Mouse (Mus musculus) erythroid progenitor cell, adult 5-6 weeks (primary cell): ENCODE measurements around the gene Ift22. TPM values are rescaled to one million over a fixed set of nuclear protein-coding genes. Genes with fewer than 3 reads are reported as not detected.
"Not testable (repeated sequence)": the region's sequence is repeated elsewhere in the genome, so short reads cannot be mapped to it uniquely, and the experiment has no call there.

Source experiments
- ATAC-seq: replicated peaks from 2 replicates; pipeline ENCODE4 v1.8.0; 2016; ENCODE audit warnings: moderate number of reproducible peaks, mild to moderate bottlenecking, moderate TSS enrichment, inconsistent platforms; ENCODE audit not compliant: poor library complexity, low FRiP score, severe bottlenecking
- total RNA-seq, 2 experiments: library from RNA; stranded (forward) in 1 of 2; stranded (reverse) in 1 of 2; fragments of 150-400 nt in 1 of 2; fragments of 186-747, 209-891 nt in 1 of 2; gene quantifications; 2 replicates each; pipeline versions ENCODE4 v1.2.3 to v1.2.4; 2015 to 2017; ENCODE audit warnings: low replicate concordance in 2 of 2

Ift22 gene
- total RNA-seq, 2 experiments from 2014 or later = 0.15 to 28.5 TPM

DNA sequence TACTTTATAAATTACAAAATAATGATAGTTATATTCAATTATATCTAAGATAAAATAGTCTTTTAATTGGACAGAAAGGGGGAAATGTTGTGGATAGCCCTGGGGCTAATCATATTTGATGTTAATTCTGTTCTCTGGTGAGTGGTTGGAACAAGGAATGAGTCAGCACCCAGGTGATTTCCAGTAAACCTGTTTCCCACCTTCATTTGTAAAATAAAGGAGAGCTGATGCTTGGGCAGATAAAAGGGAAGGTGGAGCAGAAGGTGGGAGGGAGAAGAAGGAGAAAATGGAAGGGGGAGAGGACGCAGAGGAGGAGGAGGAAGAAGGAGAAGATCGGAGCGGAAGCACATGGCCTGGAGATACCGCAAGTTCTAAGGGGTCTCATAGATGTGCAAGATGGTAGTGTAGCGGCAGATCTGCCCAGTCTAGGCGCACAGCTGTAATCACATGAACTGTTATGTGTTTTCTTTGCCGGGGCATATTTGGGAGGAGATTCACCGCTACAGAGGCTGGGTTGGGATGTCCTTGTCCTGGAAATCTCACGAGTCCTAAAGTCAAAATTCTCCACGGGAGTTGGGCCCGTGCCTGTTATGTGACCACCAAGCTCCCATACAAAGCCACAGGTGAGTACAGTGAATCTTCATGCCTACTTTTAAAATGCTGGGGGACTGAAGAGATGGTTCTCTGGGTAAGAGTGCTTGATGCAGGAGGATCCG, 33.1 kb downstream of the Ift22 start:
- ATAC-seq = no peak

DNA sequence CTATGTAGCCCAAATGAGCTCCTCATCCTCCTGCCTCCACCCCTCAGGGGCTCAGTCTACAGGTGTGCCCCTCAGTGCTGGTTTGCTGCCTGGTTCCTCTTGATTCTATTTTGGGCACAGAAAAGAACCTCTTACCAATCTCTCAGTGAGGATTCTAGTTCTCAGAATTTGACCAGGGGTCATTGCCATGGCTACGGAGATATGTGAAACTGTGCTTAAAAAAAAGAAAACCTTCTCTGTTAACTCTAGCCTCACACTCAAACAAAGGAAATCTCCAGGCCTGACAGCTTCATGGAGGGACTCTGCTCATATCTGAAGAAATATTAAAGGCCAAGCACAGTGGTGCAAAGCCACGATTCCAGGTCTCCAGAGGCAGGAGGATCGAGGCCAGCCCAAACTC, 34.8 kb downstream of the Ift22 start:
- no peak for ATAC-seq

DNA sequence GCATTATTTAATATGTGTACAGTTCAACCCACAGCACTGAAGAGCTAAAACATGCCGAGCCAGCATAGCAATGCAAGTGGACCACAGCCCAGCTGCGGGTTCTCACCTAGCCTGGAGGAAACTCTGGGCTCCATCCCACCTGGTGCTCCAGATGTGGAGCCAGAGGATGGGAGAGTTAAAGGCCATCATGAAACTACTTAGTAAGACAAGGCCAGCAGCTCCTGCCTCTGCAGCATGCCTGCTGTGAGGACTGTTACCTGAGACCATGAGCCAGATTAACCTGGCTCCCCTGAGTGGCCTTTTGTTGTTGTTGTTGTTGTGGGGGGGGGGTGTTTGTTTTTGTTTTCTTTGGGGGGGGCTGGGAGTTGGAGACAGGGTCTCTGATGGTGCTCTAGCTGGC, 35.4 kb downstream of the Ift22 start:
- ATAC-seq = no peak

DNA sequence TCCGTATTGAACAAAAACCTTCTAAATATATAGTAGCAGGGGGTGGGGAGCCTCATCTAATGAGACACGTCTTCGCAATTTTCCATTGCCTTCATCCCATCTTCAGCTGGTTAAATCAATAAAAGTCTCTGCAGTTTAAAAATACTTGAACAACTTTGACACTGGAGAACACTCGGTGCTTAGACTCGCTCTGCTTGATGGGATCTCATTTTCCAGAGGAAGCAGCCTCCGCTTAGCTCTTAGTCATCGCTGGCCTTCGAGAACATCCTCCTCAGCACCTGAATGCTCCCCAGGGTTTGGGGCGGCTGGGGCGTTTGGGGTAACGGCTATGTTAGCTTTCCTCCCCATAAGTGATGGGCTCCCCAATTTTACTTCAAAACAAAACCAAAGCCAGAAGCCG, 37.1 kb downstream of the Ift22 start:
- no peak for ATAC-seq

DNA sequence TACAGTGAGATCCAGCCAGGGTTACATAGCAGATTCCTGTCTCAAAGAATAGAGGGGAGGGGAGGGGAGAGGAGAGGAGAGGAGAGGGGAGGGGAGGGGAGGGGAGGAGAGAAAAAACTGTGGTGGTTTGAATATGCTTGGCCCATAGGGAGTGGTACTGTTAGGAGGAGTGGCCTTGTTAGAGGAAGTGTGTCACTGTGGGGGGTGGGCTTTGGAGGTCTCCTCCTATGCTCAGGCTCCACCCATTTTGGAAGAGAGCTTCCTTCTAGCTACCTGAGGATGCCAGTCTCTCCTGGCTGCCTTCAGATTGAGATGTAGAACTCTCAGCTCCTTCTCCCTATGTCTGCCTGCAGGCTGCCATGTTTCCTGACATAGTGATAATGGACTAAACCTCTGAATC, 39.9 kb downstream of the Ift22 start:
- ATAC-seq = no peak

DNA sequence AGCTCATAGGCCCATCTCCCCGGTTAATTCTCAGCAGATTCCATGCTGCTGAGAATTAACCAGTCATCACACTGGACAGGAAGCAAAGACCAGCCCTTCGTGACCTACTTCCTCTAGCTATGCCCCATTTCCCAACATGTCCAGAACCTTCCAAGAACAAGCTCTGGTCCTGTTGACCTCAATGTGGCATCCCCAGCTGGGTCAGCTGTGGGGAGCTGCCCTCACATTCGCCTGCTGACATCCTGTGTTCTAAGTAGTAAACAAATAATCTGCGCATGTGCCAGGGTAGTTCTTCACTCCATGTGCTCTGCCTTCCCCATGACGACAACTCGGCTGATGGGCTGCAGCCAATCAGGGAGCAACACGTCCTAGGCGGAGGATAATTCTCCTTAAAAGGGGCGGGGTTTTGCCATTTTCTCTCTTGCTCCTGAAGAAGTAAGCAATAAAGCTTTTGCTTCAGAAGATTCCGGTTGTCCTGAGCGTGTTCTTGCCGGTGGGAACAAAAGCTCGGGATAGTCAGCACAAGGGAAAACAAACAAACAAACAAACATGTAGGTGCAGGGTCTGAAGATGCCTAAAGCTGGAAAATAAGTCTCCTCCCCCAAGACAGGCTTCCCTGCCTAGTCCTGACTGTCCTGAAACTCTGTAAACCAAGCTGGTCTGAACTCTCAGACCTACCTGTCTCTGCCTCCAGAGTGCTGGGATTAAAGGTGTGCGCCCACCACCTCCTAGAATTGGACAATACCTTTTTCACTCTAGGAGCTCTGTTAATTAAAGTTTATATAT, 41.8 kb downstream of the Ift22 start:
- not testable (repeated sequence) for ATAC-seq

DNA sequence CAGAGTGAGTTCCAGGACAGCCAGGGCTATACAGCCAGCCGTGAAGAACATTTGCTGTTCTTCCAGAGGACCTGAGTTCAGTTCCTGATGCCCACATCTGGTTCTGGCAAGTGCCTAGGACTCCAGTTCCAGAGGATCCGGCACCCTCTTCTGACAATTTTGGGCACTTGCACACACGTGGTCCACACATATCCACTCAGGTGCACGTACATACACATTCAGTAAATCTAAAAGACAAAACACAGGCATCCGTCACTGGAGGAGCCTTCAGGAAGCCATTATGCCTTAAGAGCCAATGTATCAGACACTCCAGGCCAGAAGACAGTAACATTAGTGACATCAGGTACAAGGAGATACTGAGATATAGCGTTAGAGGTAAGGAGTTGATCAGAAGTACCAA, 42.6 kb downstream of the Ift22 start:
- no peak for ATAC-seq

DNA sequence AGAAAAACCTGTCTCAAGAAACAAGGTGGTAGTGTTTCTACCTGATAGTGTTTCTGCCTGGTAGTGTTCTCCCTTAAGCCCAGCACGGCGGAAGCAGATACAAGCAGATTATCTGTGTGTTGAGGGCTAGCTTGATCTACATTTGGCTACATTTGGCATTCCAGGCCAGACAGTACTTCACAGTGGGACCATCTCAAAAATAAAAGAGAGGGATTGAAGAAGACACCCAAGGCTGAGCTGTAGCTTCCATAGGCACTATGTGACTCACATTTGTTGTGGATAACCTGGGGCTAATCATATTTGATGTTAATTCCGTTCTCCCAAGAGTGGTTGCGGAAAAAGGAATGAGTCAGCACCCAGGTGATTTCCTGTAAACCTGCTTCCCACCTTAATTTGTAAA, 44.2 kb downstream of the Ift22 start:
- ATAC-seq = no peak

DNA sequence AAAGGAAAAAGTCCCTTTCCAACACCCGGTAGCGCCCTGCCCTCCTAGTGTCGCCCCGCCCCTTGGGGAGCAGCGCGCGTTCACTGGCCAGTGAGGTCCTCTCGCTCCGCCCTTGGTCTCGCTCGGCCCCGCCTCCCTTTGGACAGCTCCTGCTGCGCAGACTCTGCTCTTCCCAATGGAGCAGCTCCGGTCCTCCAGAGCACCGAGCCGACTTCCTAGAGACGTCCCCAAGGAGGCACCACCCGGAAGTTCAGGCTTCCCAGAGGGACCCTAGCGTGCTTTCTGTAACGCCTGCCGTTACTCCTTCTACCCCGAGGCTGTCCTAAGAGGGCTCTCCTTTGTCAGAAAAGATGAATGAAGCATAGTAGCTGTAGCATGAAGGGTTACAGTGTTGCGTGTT, 45.1 kb downstream of the Ift22 start, which contains the start of gene Fis1:
TSS of gene Fis1 (plus strand) at position 261 of the 400 bp plus-strand sequence.
- ATAC-seq = peak; percentile 100

DNA sequence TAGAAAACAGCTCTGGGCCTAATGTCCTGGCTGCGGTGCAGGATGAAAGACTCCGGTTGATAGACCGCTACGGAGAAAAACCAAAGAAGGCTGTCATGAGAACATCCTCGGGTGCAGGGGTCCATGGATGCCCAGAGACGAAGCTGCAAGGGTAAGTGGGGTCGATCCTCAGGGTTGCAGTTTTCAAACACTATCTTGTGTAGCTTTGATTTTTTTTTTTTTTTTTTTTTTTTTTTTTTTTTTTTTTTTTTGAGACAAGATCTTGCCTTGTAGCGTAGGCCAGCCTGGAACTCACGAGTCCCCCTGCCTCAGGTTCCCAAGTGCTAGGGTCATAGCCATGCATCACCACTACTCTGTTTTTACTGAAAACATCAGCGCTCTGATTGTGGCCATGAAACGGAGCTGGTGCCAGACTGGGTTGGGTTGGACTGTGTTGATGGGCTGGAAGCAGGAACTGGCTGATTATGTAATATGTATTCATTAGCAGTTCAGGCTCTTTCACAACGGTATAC, 45.5 kb downstream of the Ift22 start:
- ATAC-seq = no peak; the same call in 1 of the 2 replicates

DNA sequence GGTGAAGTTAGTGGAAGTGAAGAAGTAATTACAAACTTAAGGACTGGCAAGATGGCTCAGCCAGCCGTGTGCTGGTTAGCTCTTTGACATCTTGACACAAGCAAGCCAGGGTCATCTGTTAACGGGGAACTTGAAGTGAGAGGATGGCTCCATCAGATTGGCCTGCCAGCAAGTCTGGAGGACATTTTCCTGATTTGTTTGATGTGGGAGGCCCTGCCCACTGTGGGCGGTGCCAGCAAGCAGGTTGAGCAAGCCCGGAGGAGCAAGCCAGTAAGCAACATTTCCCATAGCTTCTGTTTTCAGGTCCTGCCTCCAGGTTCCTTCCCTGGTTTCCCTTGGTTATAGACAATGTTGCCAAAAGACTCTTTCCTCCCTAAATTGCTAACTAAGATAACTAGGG, 47.7 kb downstream of the Ift22 start:
- ATAC-seq = no peak

DNA sequence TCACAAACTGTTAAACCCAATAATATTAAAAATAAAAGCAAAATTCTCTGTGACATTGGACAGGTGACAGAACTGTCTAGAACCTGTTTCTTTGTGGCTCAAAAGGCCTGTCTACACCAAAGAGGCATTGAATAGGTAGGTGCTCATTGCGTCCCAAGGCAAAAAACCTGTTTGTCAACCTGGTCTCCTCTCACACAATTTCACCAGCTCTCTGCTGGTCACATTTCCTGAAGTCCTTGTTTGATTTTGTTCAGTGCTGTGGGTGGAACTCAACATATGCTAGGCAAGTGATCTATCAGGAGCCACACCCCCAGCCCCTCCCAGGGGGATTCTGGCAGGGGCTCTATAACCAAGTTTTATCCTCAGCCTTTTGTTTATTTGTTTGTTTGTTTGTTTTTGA, 49.3 kb downstream of the Ift22 start:
- ATAC-seq = no peak

DNA sequence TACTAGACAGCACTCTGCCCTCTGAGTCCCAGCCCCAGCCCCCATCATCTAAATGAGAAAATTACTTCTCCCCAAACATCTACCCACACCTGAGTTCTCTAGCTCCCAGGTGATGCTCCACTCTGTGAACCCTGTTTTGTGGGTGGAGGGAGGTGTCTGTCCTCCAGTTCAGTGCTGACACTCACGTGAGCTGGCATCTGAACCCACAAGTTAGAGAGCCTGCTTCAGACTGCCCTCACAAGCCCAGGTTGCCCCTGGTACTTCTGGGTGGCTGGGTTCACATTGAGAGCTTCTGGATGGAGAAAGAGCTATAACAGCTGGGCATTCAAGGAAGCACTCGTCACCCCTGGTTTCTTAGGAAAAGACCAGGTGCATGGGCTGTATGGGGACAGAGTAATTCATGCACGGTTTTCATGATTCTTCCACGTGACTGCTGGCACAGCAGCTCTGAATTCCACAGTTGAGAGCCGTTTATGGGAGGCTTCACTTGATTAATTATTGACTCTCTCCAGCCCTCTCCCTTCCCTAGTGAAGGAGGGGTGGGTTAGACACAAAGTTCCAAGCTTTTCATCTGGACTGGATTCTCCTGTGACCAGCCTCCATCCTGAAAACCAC, 51.1 kb downstream of the Ift22 start:
- no peak for ATAC-seq

DNA sequence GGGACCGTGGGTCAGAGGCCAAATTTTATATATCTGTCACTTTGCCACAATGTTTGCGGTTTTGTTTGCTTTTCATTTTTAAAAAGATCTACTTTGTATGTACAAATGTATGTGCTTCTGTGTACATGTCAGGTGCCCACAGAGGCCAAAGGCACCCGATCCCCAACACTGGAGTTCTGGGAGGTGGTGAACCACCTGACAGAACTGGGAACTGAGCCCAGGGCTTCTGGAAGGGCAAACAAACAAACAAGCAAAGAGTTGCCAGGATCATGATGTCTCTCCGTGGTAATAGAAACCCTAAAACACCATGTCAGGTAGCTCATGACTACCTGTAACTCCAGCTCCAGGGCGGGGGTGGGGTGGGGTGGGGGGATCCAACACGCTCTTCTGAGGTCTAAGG, 52.1 kb downstream of the Ift22 start:
- no peak for ATAC-seq

DNA sequence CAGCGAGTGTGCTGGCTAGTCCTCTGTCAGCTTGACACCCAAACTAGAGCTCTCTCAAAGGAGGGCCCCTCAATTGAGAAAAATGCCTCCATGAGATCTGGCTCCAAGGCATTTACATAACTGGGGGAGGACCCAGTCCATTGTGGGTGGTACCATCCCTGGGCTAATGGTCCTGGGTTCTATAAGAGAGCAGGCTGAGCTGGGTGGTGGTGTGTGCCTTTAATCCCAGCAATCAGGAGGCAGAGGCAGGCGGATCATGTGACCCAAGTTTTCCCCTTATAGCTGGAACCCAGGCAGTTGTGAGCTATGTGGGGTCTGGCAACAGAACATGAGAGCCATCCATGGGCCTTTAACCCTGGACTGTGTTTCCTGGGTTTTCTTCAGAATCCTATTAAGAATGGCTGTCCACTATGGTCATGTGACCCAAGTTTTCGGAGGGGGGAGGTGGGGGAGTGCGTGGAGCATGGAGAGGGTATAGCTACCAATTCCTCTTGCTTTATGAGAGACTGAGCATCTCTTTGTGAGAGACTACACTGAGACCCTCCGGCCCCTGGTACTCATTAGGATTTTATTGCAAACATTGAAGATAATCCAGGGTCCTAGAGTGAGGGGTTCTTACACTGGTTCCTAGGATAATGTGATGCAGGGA, 53.5 kb downstream of the Ift22 start:
- ATAC-seq = peak; percentile 1; the same call in 1 of the 2 replicates

DNA sequence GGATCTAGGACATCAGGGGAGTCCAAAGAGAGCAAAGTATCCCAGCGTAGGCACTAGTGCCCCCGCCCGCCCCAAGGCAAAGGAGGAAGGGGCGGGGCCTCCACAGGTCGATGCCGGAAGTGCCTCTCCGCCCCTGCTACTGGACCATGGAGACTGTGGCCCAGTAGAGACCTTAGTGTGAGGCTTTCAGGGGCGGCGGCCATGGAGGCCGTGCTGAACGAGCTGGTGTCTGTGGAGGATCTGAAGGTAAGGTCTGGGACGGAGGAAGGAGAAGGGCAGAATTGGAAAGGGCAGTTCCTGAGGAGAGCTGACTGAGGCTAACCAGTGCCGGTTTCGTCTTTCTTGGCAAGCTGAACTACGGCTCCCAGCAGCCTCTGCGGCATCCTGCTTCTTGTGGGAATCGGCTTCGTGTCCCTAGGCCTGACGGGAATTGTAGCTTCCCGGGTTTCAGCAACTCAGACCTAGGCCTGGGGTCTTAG, 54.1 kb downstream of the Ift22 start:
- ATAC-seq = peak; percentile 87

DNA sequence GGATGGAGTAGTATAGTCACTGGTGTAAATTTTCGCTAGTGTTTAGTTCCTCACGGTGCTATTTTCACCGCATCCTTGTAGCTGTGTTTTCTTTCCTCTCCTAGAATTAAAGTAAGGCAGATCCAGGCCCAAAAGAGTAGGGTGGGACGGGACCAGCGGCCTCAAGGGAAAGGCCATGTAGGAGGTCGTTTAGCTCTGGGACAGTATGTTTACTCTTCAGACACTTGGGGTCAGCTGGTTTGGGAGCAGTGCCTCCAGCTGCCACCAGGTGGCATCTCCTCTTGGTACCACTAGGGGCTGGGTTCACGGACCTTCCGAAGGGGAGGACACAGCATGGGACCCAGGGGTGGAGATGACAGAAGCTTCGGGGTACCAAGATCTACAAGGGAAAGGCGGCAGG, 54.6 kb downstream of the Ift22 start:
- ATAC-seq = peak; percentile 82

DNA sequence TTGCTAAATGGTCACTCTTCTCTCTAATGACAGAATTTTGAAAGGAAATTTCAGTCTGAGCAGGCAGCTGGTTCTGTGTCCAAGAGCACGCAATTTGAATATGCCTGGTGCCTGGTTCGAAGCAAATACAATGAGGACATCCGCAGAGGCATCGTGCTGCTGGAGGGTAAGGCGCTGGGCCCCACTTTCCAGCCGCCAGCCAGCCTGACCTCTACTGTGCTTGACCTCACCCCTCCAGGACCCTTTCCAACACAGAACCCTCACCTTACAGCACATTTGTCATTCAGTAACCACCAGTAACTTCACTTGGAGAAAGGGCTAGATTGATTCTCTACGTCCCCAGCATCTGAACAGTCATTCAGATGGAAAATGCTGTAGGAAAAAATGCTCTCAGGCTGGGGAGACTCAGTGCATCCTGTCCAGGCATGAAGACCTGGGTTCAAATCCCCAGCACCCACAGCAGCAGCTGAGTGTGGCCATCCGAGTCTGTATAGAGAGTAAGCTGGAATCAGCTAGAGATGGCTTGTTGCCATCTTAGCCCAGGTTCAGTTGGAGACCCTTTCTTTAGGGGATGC, 55.1 kb downstream of the Ift22 start:
- no peak for ATAC-seq
